Mouse (Mus musculus): ENCODE results near the gene Lef1.

- no peak for TF ChIP-seq MEF2A (IDR thresholded peaks at IDR 0.05; ENCODE audit: extremely low read depth, insufficient replicate concordance, low read depth, low read length, poor library complexity, severe bottlenecking)
- no peak for TF ChIP-seq UBTF (IDR thresholded peaks at IDR 0.05; ENCODE audit: borderline replicate concordance, insufficient read depth, low read depth, low read length)
- TF ChIP-seq ZC3H11A (IDR thresholded peaks at IDR 0.05; ENCODE audit: low read depth, low read length): no peak
These were observed 36.3 kb upstream of the Lef1 start for GRCm38 (mm10) chr3:131073946-131074345.

All from MEL (cell line).